Mouse (Mus musculus) gastrocnemius, postnatal 14 days (tissue): ENCODE results near the gene Ccnl2. TPM values are rescaled to one million over a fixed set of nuclear protein-coding genes. Genes with fewer than 3 reads are reported as not detected.
A peak's percentile ranks its signal among the peaks of the same experiment; 100 is the strongest.

ENCODE experiments used
- DNase-seq: peaks from one replicate; pipeline ENCODE4 v3.0.0; 2021; ENCODE audit warnings: mixed read lengths
- intact Hi-C: fragments of 180-260 bp; cut with DNase I; formaldehyde crosslinking; loops from one replicate; pipeline ENCODE4 v1.15.1; 2025; ENCODE audit warnings: low total_unique reads
- microRNA-seq, 2 experiments: library from miRNA; unstranded; fragments of <30 nt; microRNA quantifications; one replicate each; pipeline ENCODE4 v1.2.0; 2021
- total RNA-seq, 2 experiments: library from RNA; stranded (reverse); gene quantifications; 2 replicates each; pipeline ENCODE4 v1.2.3; 2021

Ccnl2 gene
- total RNA-seq, 2 experiments from 2014 or later: 20.6 to 29.0 TPM

DNA sequence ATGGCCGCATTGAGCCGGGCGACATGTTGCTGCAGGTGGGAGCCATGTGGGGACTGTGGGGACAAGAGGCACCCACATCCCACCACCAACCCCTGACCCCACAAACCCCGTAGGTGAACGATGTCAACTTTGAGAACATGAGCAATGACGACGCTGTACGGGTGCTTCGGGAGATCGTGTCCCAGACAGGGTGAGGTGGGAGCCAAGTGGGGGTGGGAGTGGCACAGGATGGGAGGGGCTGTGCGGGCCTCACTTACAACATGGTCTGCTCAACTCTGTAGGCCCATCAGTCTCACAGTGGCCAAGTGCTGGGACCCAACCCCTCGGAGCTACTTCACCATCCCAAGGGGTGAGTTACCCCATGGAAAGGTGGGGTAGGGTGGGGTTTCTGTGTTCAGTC lies 42.7 kb downstream of the Ccnl2 start:
- DNase-seq: no peak
- intact Hi-C loops: no loop called here

DNA sequence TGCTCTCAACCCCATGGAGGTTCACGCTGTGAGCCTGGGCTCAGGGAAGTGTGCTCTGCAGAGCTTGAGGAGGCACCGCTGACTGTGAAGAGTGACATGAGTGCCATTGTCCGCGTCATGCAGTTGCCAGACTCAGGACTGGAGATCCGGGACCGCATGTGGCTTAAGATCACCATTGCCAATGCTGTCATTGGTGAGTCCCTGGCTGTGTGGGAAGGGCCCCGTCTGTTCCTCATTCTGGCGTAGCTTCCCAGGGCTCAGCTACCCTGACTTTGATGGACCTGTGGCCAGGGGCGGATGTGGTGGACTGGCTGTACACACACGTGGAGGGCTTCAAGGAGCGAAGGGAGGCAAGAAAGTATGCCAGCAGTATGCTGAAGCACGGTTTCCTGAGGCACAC lies 43.8 kb downstream of the Ccnl2 start:
- no peak for DNase-seq
- intact Hi-C loops: no loop called here

DNA sequence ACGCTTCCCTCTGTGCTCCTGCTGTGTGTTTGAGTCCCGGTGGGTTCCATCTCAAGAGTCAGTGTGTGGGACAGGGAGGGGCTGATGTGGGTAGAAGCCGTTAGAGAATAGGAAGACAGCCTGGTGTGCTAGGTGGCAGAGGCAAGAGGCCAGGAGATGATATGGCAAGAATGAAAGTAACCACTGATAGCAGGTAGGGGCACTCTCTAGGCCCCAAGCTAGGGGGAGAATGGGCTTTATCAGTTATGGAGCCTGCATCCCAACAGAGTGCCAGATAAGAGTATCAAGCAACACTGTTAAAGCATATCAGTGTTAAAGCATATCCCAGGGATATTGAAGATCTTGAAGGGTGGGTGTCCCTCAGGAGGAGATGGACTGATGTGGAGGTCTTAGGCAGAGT lies 44.6 kb downstream of the Ccnl2 start:
- DNase-seq: no peak
- intact Hi-C loops: no loop called here

DNA sequence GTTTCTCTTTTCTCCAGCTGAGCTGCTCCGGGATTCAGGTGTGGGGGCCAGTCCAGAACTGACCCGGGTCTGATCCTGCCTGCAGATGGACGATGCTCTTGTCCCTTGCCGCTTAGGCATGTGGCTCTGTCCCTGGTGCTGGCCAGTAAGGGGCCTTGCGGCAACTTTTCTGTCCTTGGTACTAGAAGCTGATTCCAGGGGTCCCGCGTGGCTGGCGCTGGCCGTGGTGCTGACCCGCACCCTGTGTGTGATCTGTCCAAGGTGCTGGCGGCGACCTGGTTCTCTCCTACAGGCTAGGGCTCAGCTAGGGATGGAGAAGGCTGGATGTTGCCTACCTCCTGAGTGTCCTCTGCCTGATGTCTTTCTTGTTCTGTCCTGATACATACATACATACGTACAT lies 47.0 kb downstream of the Ccnl2 start:
- intact Hi-C loops: no loop called here
- DNase-seq: no peak

DNA sequence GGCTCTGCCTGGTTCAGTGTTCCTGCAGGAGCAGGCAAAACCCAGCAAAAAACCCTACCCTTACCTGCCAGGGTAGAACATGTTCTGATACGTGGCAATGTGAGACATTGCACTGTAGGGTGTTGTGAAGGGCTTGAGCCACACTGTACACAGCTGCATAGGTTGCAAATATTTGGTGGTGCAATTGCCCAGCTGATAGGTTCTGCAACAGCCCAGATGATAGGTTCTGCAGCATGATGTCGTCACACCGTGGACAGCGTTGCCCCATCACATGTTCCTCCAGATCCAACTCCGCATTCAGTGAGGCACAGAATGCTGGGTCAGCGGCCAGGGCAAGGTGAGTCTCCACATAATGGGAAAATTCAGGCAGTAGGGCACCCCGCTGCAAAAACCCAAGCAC lies 49.5 kb downstream of the Ccnl2 start:
- intact Hi-C loops: no loop called here

DNA sequence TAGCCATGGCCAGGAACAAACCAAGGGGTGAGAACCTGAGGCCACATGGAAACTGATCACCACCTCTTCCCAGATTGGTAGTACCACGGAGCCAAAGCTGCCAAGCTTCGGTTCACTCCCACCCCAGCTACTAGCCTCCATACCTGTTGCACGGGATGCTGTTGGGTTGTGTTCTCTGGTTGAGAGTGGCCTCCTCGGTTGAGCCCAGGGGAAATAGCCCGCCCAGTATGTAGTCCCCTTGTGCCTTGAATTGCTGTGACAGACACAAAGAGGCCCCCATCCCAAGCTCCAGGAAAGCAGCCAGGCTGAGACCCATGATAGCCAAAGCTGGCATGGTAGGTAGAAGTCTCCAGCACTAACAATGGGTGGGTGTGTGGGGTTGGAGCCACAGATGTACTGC lies 50.7 kb downstream of the Ccnl2 start, which contains the start of gene Tas1r3:
Gene Tas1r3, minus strand, starts transcription at position 362 of the 400 bp plus-strand sequence.
- intact Hi-C loops: no loop called here
- DNase-seq: no peak

More for the DNA sequence above, 49.5 kb downstream of the Ccnl2 start:
- no peak for DNase-seq

DNA sequence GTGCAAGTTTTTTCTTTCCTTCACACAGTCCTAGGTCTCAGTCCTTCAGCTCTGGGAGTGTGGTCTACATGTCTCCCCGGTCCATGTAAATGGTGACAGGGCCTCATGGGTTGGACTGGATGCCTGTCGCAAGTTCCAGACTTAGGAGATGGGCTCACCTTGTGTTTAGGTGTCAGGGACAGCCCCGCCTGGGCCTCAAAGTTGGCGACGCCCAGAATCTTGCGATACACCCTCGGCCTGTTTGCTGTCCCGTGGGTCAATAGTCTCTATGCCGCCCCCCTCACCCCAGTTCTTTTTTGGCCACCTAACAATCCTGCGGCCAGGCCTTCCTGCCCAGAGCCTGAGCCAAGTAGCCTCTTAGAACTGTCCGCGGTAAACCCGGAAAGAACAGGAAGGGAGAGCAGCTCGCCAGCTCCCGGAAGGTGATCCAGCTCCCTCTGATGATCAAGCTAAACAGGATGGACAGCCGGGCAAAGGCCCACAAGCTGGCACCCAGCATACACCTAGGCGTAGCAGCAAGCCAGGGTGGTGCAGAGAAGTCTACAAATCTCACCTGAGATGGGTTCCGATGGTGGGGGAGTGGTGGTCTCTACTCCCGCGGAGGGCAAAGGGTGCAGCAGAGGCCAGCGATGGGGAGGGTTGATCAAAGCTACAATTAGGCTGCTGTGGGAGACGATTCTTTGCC lies 56.5 kb downstream of the Ccnl2 start:
- intact Hi-C loops: no loop called here

DNA sequence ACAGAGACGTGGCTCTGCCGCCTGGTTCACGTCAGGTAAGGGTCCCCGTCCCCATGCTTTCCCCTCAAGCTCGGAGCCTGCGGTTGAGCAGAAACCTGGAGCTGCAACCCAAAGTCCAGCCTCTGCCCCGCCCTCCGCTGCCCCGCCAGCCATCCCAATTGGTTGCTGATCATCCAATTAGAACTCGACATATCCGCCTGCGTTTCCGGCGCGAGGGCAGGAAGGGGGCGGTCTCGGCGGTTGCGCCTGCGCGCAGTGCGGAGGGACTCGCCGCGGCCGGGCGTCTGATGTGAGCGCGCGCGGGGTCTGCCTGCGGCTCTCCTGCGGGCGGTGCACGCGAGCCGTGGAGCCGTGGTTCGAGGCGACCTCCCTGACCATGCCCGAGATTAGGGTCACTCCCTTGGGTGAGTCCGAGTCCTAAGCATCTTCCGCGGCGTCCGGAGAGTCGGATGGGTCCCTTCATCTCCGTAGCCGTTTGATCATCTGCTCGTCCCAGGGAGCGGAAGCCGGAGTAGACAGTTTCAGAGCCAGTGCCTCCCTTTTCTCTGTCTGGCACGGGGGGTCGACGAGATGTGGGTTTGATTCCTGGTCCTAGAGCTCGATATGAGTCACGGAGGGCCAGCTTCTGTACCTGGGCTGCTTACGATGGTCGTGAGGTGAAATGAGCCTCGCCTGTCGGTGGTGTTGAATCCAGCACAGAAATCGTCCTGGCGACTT lies 57.2 kb downstream of the Ccnl2 start, which contains the start of the genes Cptp and Ints11:
Gene Cptp, minus strand, starts transcription at position 124 of the 717 bp plus-strand sequence.
Gene Ints11, plus strand, starts transcription at position 230 of the 717 bp plus-strand sequence.
- intact Hi-C loops: no loop called here
- DNase-seq: peak; percentile 98

More for the DNA sequence above, 56.5 kb downstream of the Ccnl2 start:
- DNase-seq: no peak

DNA sequence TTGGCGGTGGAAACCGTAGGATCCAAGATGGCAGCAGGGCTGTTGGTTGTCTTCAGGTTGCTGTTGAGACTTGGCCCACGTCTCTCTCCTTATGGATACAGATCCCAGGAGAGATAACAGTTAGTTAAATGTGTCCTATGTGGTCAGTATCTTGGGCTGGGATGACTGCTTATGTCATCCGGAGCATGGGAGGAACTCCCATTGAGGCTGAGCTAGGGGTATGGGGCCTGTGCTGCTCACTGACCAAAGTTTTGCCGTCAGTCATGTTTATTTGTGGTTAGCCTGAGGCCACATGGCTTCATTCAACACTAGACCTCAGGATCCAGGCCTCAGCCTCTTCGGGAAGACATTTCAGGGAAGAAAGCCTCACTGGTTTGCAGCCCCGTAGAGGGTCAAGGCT lies 59.1 kb downstream of the Ccnl2 start:
- intact Hi-C loops: no loop called here
- no peak for DNase-seq

Small RNA genes within 50 kb of the gene (microRNA-seq; reads per million reads assigned to microRNA genes)
- 0 reads per million in 2 experiments for gene Gm27743

Other genes with a start within 250 kb of the Ccnl2 start
- gene Slc35e2, start 211.1 kb upstream of the Ccnl2 start, total RNA-seq: 1 to 10 TPM; 4.6 to 4.7 TPM
- 10 to 100 TPM; 25.9 TPM for gene Cdk11b, start 187.6 kb upstream of the Ccnl2 start, total RNA-seq
- gene Gm10563, start 167.1 kb upstream of the Ccnl2 start, total RNA-seq: not detected
- gene Mmp23, start 159.1 kb upstream of the Ccnl2 start, total RNA-seq: 10 to 100 TPM in 1 of 2 experiments, 1 to 10 TPM in 1; 8.0 to 11.4 TPM
- gene Mib2, start 143.3 kb upstream of the Ccnl2 start, total RNA-seq: 10 to 100 TPM; 11.3 to 13.3 TPM
- 1 to 10 TPM; 2.8 to 3.9 TPM for gene Fndc10, start 118.1 kb upstream of the Ccnl2 start, total RNA-seq
- gene Ssu72, start 107.7 kb upstream of the Ccnl2 start, total RNA-seq: 10 to 100 TPM; 42.6 TPM
- gene Tmem240, start 77.7 kb upstream of the Ccnl2 start, total RNA-seq: under 1 TPM; 0.57 to 0.66 TPM
- gene Atad3a, start 51.4 kb upstream of the Ccnl2 start, total RNA-seq: 10 to 100 TPM; 23.9 to 26.1 TPM
- gene Vwa1, start 37.8 kb upstream of the Ccnl2 start, total RNA-seq: 10 to 100 TPM in 1 of 2 experiments, 1 to 10 TPM in 1; 9.0 to 13.8 TPM
- 1 to 10 TPM; 1.3 to 1.4 TPM for gene Tmem88b, start 26.6 kb upstream of the Ccnl2 start, total RNA-seq
- gene Ankrd65, start 22.1 kb upstream of the Ccnl2 start, total RNA-seq: not detected
- 10 to 100 TPM; 45.4 to 48.3 TPM for gene Mrpl20, start 9.6 kb upstream of the Ccnl2 start, total RNA-seq
- 10 to 100 TPM; 78.8 to 80.8 TPM for gene Aurkaip1, start 18.8 kb downstream of the Ccnl2 start, total RNA-seq
- 10 to 100 TPM; 75.4 to 79.4 TPM for gene Mxra8, start 27.2 kb downstream of the Ccnl2 start, total RNA-seq
- gene Dvl1, start 34.9 kb downstream of the Ccnl2 start, total RNA-seq: 10 to 100 TPM; 88.6 to 89.4 TPM
- gene Tas1r3, start 50.9 kb downstream of the Ccnl2 start, total RNA-seq: under 1 TPM; 0.10 to 0.13 TPM
- 10 to 100 TPM; 16.5 to 17.0 TPM for gene Cptp, start 57.0 kb downstream of the Ccnl2 start, total RNA-seq
- gene Ints11, start 57.1 kb downstream of the Ccnl2 start, total RNA-seq: 10 to 100 TPM; 15.4 to 15.9 TPM
- 10 to 100 TPM in 1 of 2 experiments, 1 to 10 TPM in 1; 9.2 to 13.1 TPM for gene Pusl1, start 79.3 kb downstream of the Ccnl2 start, total RNA-seq
- gene Acap3, start 79.3 kb downstream of the Ccnl2 start, total RNA-seq: 10 to 100 TPM; 10.1 to 10.3 TPM
- 10 to 100 TPM; 46.3 to 51.7 TPM for gene Ube2j2, start 131.3 kb downstream of the Ccnl2 start, total RNA-seq
- 10 to 100 TPM; 13.3 to 19.9 TPM for gene C1qtnf12, start 149.8 kb downstream of the Ccnl2 start, total RNA-seq
- 1 to 10 TPM; 2.6 TPM for gene B3galt6, start 180.2 kb downstream of the Ccnl2 start, total RNA-seq
- 10 to 100 TPM; 77.4 to 78.0 TPM for gene Sdf4, start 180.4 kb downstream of the Ccnl2 start, total RNA-seq
- under 1 TPM; 0.64 to 0.82 TPM for gene Tnfrsf4, start 201.4 kb downstream of the Ccnl2 start, total RNA-seq
- gene Tnfrsf18, start 213.7 kb downstream of the Ccnl2 start, total RNA-seq: not detected
- not detected for gene Ttll10, start 246.9 kb downstream of the Ccnl2 start, total RNA-seq